Mouse (Mus musculus) lung, postnatal 10 days (tissue): Measurements from ENCODE around the gene 1700037H04Rik.

Experiments
- DNase-seq: peaks from one replicate; pipeline ENCODE4 v3.0.0; 2021

The 1700037H04Rik gene

DNA sequence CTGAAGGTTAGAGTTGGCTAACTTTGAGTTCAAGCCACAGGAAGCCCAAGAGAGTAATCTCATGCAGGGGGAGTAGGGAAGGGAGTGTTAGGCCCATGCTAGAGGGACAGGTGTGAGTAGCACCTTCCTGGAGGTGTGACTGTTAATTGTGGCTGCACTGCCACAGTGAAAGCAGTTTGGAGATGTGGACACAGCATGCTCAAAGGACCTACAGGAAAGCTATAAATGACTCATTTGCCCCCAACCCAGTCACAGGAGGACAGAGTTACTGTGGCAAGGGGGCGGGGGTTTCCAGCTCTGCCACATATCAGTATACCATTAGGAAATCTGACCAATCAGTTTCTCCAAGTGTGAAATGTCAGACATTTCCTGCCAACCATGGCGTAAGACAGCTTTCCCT, 14.3 kb downstream of the 1700037H04Rik start:
- no peak for DNase-seq

GRCm38 (mm10) chr2:131145121-131145520, 14.8 kb downstream of the 1700037H04Rik start:
- no peak for DNase-seq

- no peak for DNase-seq
These were observed 16.7 kb downstream of the 1700037H04Rik start for GRCm38 (mm10) chr2:131143007-131143780.

DNA sequence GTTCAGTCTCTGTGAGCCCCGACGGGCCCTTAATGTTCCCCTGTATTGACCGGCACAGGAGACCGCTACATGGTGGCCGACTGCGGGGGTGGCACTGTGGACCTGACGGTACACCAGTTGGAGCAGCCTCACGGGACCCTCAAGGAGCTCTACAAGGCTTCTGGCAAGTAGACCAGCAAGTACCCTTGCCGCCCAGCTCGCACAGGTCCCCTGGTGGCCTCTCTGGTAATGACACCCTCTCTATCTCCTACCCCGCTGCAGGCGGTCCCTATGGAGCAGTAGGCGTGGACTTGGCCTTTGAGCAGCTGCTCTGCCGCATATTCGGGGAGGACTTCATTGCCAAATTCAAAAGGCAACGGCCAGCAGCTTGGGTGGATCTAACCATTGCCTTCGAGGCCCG, 17.3 kb downstream of the 1700037H04Rik start:
- peak; percentile 91 for DNase-seq

- DNase-seq = no peak
These were observed 18.4 kb downstream of the 1700037H04Rik start for GRCm38 (mm10) chr2:131141336-131141986.

- no peak for DNase-seq
These were observed 19.4 kb downstream of the 1700037H04Rik start for GRCm38 (mm10) chr2:131140533-131140905.

DNA sequence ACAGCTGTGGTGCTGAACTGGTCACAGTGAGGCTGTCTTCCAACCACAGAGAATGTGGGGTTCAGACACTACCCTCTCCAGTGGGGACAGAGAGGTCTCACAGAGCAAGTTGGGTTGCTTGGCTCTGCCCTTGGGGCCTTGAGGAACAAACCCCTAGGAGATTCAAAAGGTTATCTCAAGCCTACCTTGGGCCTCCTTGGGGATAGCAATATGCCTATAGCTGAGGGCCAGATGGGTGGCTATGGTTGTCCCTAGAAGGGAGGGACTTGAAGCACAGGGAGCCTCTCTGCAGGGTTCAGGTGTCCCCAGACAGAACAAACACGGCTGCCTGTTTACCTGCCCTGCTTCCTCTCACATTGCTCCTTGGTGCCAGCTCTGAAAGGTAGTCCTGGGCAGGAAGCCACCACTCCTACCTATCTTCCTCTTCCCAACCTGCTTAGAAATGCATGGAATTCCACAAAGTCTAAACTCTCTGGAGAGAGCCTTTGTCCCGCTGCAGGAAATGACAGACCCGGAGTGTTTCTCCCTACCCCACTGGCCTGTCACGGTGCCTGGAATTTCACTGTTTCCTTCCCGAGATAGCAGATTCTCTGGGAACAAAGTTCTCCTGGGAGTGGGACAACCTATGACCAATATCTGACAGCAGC, 19.9 kb downstream of the 1700037H04Rik start:
- DNase-seq = peak; percentile 62

- no peak for DNase-seq
These were observed 20.6 kb downstream of the 1700037H04Rik start for GRCm38 (mm10) chr2:131139287-131139686.

GRCm38 (mm10) chr2:131138760-131139159, 21.1 kb downstream of the 1700037H04Rik start:
- no peak for DNase-seq

- DNase-seq = no peak
These were observed 21.6 kb downstream of the 1700037H04Rik start for GRCm38 (mm10) chr2:131138296-131138695.

DNA sequence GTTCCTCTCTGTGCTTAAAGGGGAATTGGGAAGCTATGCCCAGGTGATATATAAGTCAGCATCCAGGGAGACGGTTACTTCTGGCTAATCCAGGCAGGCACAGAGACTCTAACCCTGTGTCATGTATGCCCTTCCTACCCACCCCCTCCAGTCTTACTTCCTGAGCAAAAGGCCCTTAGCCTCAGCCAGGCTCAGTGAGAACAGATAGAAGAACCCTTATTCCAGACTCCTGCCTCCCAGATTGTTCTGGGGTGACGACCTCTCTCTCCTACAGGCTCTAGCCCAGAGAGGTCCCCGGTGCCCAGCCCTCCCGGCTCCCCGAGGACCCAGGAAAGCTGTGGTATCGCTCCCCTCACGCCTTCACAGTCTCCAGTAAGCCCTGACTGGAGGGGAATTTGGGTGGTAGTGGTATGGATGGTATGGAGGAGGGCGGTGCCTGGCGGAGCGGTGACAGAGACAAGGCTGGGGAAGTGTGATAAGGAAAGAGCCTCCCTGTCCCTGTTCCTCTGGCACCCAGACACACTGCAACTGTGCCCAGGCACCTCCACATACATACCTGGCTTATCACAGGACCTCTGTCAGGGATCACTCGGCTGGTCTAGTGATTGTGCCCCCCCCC, 24.3 kb downstream of the 1700037H04Rik start:
- no peak for DNase-seq

GRCm38 (mm10) chr2:131134826-131135400, 25.0 kb downstream of the 1700037H04Rik start:
- DNase-seq = no peak

DNA sequence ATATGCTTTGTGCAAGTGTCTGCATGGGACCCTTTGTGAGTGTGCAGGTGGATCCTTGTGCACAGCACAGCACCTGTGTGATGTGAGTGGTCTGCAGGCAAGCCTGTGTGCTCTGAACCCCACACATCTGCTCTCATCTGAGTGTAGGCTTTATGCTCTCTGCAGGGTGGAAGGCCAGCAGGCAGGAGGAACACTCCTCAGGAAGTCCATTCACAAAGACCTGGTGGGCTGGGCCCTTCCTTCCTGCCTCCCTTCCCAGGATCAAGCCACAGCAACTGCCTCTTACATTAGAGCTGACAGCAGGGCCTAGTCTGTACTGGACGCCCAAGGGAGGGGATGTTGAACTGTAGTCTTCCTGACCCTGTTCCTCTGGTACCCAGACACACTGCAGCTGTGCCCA, 25.5 kb downstream of the 1700037H04Rik start:
- DNase-seq = peak; percentile 77

DNA sequence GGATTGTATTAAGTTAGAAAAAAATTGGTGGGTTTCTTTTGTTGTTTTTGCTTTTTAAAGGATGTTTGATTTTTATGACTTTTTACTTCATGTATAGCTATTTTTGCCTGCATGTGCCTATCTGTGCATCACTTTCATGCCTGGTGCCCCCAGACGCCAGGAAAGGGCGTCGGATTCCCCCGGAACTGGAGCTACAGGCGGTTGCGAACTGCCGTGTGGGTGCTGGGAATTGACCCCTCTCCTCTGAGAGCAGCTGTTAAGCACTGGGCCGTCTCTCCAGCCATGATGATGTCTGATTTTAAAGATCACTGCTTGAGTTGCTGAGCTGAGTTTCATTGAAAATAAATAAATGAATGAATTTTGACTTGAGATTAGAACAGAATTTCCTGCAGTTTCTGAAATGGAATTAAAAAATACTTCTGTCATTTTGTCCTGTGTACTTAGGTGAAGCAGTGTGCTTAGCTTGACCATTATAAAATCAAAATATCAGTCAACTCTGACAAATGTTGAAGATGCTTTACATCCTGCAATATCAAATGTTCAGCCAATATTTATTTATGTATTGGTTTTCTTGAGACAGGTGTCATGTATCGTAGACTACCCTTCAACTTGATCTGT, 26.8 kb downstream of the 1700037H04Rik start, which contains the start of gene Gm11037:
Gene Gm11037, plus strand, starts transcription at position 568 of the 618 bp plus-strand sequence.
- DNase-seq = no peak

GRCm38 (mm10) chr2:131132111-131132888, 27.6 kb downstream of the 1700037H04Rik start:
- DNase-seq = no peak

DNA sequence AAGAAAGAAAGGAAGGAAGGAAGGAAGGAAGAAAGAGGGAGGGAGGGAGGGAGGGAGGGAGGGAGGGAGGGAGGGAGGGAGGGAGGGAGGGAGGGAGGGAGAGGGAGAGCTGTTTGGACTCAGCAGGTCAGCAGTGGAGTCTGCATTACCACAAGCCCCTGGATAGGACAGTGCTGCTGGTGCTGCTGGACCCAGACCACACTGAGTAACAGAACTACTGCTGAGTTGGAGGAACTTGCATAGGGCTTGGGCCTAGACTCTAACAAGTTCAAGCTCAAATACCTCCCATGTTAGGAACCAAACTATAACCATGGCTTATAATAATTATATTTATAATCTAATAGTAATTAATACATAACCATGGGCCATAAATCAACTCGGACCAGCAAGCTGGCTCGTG, 29.0 kb downstream of the 1700037H04Rik start:
- no peak for DNase-seq

GRCm38 (mm10) chr2:131129836-131130235, 30.0 kb downstream of the 1700037H04Rik start:
- DNase-seq = peak; percentile 45

GRCm38 (mm10) chr2:131128636-131129157, 31.2 kb downstream of the 1700037H04Rik start:
- DNase-seq = no peak

GRCm38 (mm10) chr2:131128211-131128610, 31.7 kb downstream of the 1700037H04Rik start:
- no peak for DNase-seq

GRCm38 (mm10) chr2:131127161-131127730, 32.6 kb downstream of the 1700037H04Rik start, which contains the start of gene Hspa12b:
Gene Hspa12b, plus strand, starts transcription at chr2:131127280.
- peak; percentile 84 for DNase-seq
